Mouse (Mus musculus): Measurements from ENCODE around the gene Tas2r123. TPM values are rescaled to one million over a fixed set of nuclear protein-coding genes. Genes with fewer than 3 reads are reported as not detected.

Tas2r123 gene
- polyA plus RNA-seq (2015; fragmentation: Nextera tagmentation; extraction: Ambion mirVana), result not detected in 2 replicates

DNA sequence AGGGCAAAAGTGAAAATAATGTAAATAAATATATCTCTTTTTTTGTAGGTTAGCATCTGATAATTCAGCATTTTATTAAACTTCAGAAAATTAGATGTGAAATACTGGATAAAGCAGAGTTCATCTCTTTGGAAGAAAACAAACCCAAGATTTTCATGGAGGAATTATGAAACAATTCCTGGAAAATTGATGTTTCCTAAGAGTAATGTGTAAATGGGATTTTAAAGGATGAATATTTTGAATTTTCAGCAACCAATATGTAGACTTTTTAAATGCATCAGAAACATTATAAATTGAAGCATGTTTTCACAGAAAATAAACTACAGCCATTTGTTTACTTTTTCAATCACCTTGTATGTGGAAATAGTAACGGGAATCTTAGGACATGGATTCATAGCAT, at the start of gene Tas2r123:
Gene Tas2r123, plus strand, starts transcription at position 301 of the 400 bp plus-strand sequence.
- H3K36me3 ChIP-seq (ENCODE audit: control insufficient read depth, insufficient read depth), result no peaks in the 10 kb centered on the region
- H3K4me3 ChIP-seq (replicated peaks; ENCODE audit: low read length), result no peak within 1 kb of the TSS
- H3K4me2 ChIP-seq (ENCODE audit: low read length), result no peak within 1 kb of the TSS
- H3K9ac ChIP-seq (replicated peaks; ENCODE audit: low read depth, low read length), result no peak within 1 kb of the TSS
- H3K9me3 ChIP-seq (ENCODE audit: control insufficient read depth, low read length), result no peaks in the 10 kb centered on the region
- WGBS, result 91% methylated on average over 1 of the region's 1 CpGs
- H3K27ac ChIP-seq (ENCODE audit: low read length), result no peak within 1 kb of the TSS
- H3K4me1 ChIP-seq (replicated peaks; ENCODE audit: control insufficient read depth, insufficient read depth, low read length), result no peaks in the 10 kb centered on the region
- H3K27me3 ChIP-seq (replicated peaks; ENCODE audit: control insufficient read depth, insufficient read depth, low read length), result no peaks in the 10 kb centered on the region
- ATAC-seq, result no peak

GRCm38 (mm10) chr6:132802518-132802917, 44.4 kb upstream of the Tas2r123 start, which contains the start of gene Tas2r117:
Gene Tas2r117 (plus strand): TSS chr6:132802818.
- Histone ChIP-seq H3K9me3 (ENCODE audit: control insufficient read depth, low read length) (no peaks in the 10 kb centered on the region), H3K4me1 (replicated peaks; ENCODE audit: control insufficient read depth, insufficient read depth, low read length) (no peaks in the 10 kb centered on the region), H3K27ac (ENCODE audit: low read length) (no peak within 1 kb of the TSS), H3K27me3 (replicated peaks; ENCODE audit: control insufficient read depth, insufficient read depth, low read length) (no peaks in the 10 kb centered on the region), H3K4me2 (ENCODE audit: low read length) (no peak within 1 kb of the TSS), H3K9ac (replicated peaks; ENCODE audit: low read depth, low read length) (no peak within 1 kb of the TSS), H3K4me3 (replicated peaks; ENCODE audit: low read length) (no peak within 1 kb of the TSS), H3K36me3 (ENCODE audit: control insufficient read depth, insufficient read depth) (no peaks in the 10 kb centered on the region)
- ATAC-seq, result no peak
- 79% methylated on average over 1 of the region's 1 CpGs for WGBS

- H3K27me3 ChIP-seq (replicated peaks; ENCODE audit: control insufficient read depth, insufficient read depth, low read length), result no peaks in the 10 kb centered on the region
- no peak within 1 kb of the TSS for H3K4me3 ChIP-seq (replicated peaks; ENCODE audit: low read length)
- H3K4me1 ChIP-seq (replicated peaks; ENCODE audit: control insufficient read depth, insufficient read depth, low read length), result no peaks in the 10 kb centered on the region
- H3K27ac ChIP-seq (ENCODE audit: low read length), result no peak within 1 kb of the TSS
- WGBS, result 81% methylated on average over 1 of the region's 1 CpGs
- H3K4me2 ChIP-seq (ENCODE audit: low read length), result no peak within 1 kb of the TSS
- no peak within 1 kb of the TSS for H3K9ac ChIP-seq (replicated peaks; ENCODE audit: low read depth, low read length)
- ATAC-seq, result no peak
- no peaks in the 10 kb centered on the region for H3K36me3 ChIP-seq (ENCODE audit: control insufficient read depth, insufficient read depth)
- H3K9me3 ChIP-seq (ENCODE audit: control insufficient read depth, low read length), result no peaks in the 10 kb centered on the region
These were observed 8.2 kb downstream of the Tas2r123 start, which contains the start of gene Tas2r116 for GRCm38 (mm10) chr6:132855138-132855537. Gene Tas2r116 (plus strand): TSS chr6:132855438.

DNA sequence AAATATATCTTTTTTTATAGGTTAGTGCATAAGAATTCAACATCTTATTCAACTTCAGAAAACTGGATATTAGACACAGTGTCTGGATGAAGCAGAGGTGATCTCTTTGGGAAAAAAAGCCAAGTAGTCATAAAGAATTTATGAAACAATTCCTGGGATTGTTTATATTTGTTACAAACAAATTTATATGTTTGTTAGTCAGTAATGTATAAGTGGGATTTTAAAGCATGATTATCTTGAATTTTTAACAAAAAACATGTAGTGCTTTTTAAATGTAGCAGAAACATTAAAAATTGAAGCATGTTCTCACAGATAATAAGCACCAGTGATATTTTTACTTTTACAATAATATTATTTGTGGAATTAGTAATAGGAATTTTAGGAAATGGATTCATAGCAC, 20.8 kb downstream of the Tas2r123 start, which contains the start of gene Tas2r110:
Gene Tas2r110, plus strand, starts transcription at position 301 of the 400 bp plus-strand sequence.
- H3K27ac ChIP-seq (ENCODE audit: low read length), result no peak within 1 kb of the TSS
- H3K27me3 ChIP-seq (replicated peaks; ENCODE audit: control insufficient read depth, insufficient read depth, low read length), result no peaks in the 10 kb centered on the region
- H3K9me3 ChIP-seq (ENCODE audit: control insufficient read depth, low read length), result no peaks in the 10 kb centered on the region
- no peaks in the 10 kb centered on the region for H3K36me3 ChIP-seq (ENCODE audit: control insufficient read depth, insufficient read depth)
- no peak within 1 kb of the TSS for H3K9ac ChIP-seq (replicated peaks; ENCODE audit: low read depth, low read length)
- H3K4me1 ChIP-seq (replicated peaks; ENCODE audit: control insufficient read depth, insufficient read depth, low read length), result no peaks in the 10 kb centered on the region
- no peak within 1 kb of the TSS for H3K4me2 ChIP-seq (ENCODE audit: low read length)
- H3K4me3 ChIP-seq (replicated peaks; ENCODE audit: low read length), result no peak within 1 kb of the TSS
- no peak for ATAC-seq

DNA sequence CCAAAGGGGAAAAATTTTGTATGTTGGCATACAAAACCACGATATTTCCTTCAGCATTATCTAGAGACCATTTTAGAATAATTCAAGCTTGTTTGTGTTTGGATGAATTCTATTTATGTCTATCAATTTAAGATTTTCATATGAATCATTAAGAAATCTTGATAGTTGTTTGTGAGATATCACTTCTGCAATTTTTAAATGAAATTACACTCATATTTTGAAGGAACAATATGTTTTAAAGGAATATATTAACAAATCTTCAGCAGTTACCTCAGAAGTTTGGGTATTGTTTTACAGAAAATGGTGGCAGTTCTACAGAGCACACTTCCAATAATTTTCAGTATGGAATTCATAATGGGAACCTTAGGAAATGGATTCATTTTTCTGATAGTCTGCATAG, 45.8 kb downstream of the Tas2r123 start, which contains the start of gene Tas2r113:
Gene Tas2r113, plus strand, starts transcription at position 301 of the 400 bp plus-strand sequence.
- no peak for ATAC-seq
- Histone ChIP-seq H3K36me3 (ENCODE audit: control insufficient read depth, insufficient read depth) (no peaks in the 10 kb centered on the region), H3K4me2 (ENCODE audit: low read length) (no peak within 1 kb of the TSS), H3K9ac (replicated peaks; ENCODE audit: low read depth, low read length) (no peak within 1 kb of the TSS), H3K27ac (ENCODE audit: low read length) (no peak within 1 kb of the TSS), H3K4me3 (replicated peaks; ENCODE audit: low read length) (no peak within 1 kb of the TSS), H3K4me1 (replicated peaks; ENCODE audit: control insufficient read depth, insufficient read depth, low read length) (no peaks in the 10 kb centered on the region), H3K27me3 (replicated peaks; ENCODE audit: control insufficient read depth, insufficient read depth, low read length) (no peaks in the 10 kb centered on the region), H3K9me3 (ENCODE audit: control insufficient read depth, low read length) (no peaks in the 10 kb centered on the region)
- 72% methylated on average over 1 of the region's 1 CpGs for WGBS

Other genes with a start within 250 kb of the Tas2r123 start
- not detected in 2 replicates for gene A630073D07Rik, start 195.6 kb upstream of the Tas2r123 start, polyA plus RNA-seq (2015; fragmentation: Nextera tagmentation; extraction: Ambion mirVana)
- gene Tas2r120, start 190.2 kb upstream of the Tas2r123 start, polyA plus RNA-seq (2015; fragmentation: Nextera tagmentation; extraction: Ambion mirVana), result not detected in 2 replicates
- gene Tas2r121, start 146.1 kb upstream of the Tas2r123 start, polyA plus RNA-seq (2015; fragmentation: Nextera tagmentation; extraction: Ambion mirVana), result not detected in 2 replicates
- not detected in 2 replicates for gene Tas2r122, start 135.2 kb upstream of the Tas2r123 start, polyA plus RNA-seq (2015; fragmentation: Nextera tagmentation; extraction: Ambion mirVana)
- not detected in 2 replicates for gene Tas2r115, start 109.1 kb upstream of the Tas2r123 start, polyA plus RNA-seq (2015; fragmentation: Nextera tagmentation; extraction: Ambion mirVana)
- gene Tas2r124, start 92.4 kb upstream of the Tas2r123 start, polyA plus RNA-seq (2015; fragmentation: Nextera tagmentation; extraction: Ambion mirVana), result not detected in 2 replicates
- gene Tas2r102, start 85.0 kb upstream of the Tas2r123 start, polyA plus RNA-seq (2015; fragmentation: Nextera tagmentation; extraction: Ambion mirVana), result not detected in 2 replicates
- gene Tas2r136, start 69.0 kb upstream of the Tas2r123 start, polyA plus RNA-seq (2015; fragmentation: Nextera tagmentation; extraction: Ambion mirVana), result not detected in 2 replicates
- not detected in 2 replicates for gene Tas2r117, start 44.3 kb upstream of the Tas2r123 start, polyA plus RNA-seq (2015; fragmentation: Nextera tagmentation; extraction: Ambion mirVana)
- not detected in 2 replicates for gene Tas2r116, start 8.3 kb downstream of the Tas2r123 start, polyA plus RNA-seq (2015; fragmentation: Nextera tagmentation; extraction: Ambion mirVana)
- not detected in 2 replicates for gene Tas2r110, start 20.9 kb downstream of the Tas2r123 start, polyA plus RNA-seq (2015; fragmentation: Nextera tagmentation; extraction: Ambion mirVana)
- not detected in 2 replicates for gene Tas2r113, start 45.9 kb downstream of the Tas2r123 start, polyA plus RNA-seq (2015; fragmentation: Nextera tagmentation; extraction: Ambion mirVana)
- gene Tas2r125, start 62.5 kb downstream of the Tas2r123 start, polyA plus RNA-seq (2015; fragmentation: Nextera tagmentation; extraction: Ambion mirVana), result not detected in 2 replicates
- not detected in 2 replicates for gene Tas2r129, start 104.0 kb downstream of the Tas2r123 start, polyA plus RNA-seq (2015; fragmentation: Nextera tagmentation; extraction: Ambion mirVana)
- gene Tas2r131, start 110.8 kb downstream of the Tas2r123 start, polyA plus RNA-seq (2015; fragmentation: Nextera tagmentation; extraction: Ambion mirVana), result not detected in 2 replicates
- gene Tas2r109, start 133.8 kb downstream of the Tas2r123 start, polyA plus RNA-seq (2015; fragmentation: Nextera tagmentation; extraction: Ambion mirVana), result not detected in 2 replicates
- gene Tas2r103, start 190.0 kb downstream of the Tas2r123 start, polyA plus RNA-seq (2015; fragmentation: Nextera tagmentation; extraction: Ambion mirVana), result not detected in 2 replicates
- gene Tas2r140, start 208.7 kb downstream of the Tas2r123 start, polyA plus RNA-seq (2015; fragmentation: Nextera tagmentation; extraction: Ambion mirVana), result not detected in 2 replicates

All from forebrain, embryonic 16.5 days (tissue).